Mouse (Mus musculus) embryo, embryonic 10.5 days (tissue): ENCODE measurements around the gene Skint6.
"Not testable (repeated sequence)": the region's sequence is repeated elsewhere in the genome, so short reads cannot be mapped to it uniquely, and the experiment has no call there.

Experiments used
- DNase-seq: peaks from one replicate; pipeline ENCODE4 v3.0.0-alpha.2; 2015; ENCODE audit warnings: low spot score

The Skint6 gene

GRCm38 (mm10) chr4:113286873-113287272 is at the start of gene Skint6:
Gene Skint6, minus strand, starts transcription at chr4:113286973.
- no peak for DNase-seq

GRCm38 (mm10) chr4:113320911-113321310 is 34.1 kb upstream of the Skint6 start:
- no peak for DNase-seq

GRCm38 (mm10) chr4:113301773-113302473 is 15.2 kb upstream of the Skint6 start:
- no peak for DNase-seq

GRCm38 (mm10) chr4:113263363-113264060 is 23.3 kb downstream of the Skint6 start:
- DNase-seq, result no peak

- DNase-seq, result no peak
These were observed 41.0 kb downstream of the Skint6 start for GRCm38 (mm10) chr4:113245808-113246207.

- no peak for DNase-seq
These were observed 219.2 kb downstream of the Skint6 start for GRCm38 (mm10) chr4:113067621-113068020.

- not testable (repeated sequence) for DNase-seq
These were observed 307.6 kb downstream of the Skint6 start for GRCm38 (mm10) chr4:112979160-112979559.

- DNase-seq, result no peak
These were observed 496.1 kb downstream of the Skint6 start for GRCm38 (mm10) chr4:112790646-112791045.

GRCm38 (mm10) chr4:112774766-112775165 is 512.0 kb downstream of the Skint6 start, which contains the start of gene Skint10:
Gene Skint10, minus strand, starts transcription at chr4:112774866.
- DNase-seq, result no peak
